ENCODE assay signal across 13 mouse cellular contexts in the genomic region with DNA sequence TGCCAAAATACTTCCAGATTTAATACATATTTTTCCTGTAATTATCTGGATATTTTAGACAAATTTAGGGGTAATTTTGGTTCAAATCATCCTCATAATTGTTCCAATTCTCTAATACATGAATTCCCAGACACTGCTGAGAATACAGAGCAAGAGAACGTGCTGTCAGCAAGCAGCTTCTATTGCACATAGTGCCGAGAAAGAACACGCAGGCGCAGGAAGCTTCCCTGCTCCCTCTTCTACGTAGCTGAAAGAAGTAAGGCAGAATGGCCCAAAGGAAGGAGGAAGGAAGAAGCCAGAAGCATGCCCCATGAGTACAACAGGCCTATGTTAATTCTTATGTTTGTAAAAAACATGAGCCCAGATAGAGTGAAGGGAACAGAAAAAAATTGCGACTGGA. TPM values are rescaled to one million over a fixed set of nuclear protein-coding genes. Genes with fewer than 3 reads are reported as not detected.
"Had no signal": no experiment of that assay in that cellular context is flagged by ENCODE, and none has a peak within 500 bp of the region (broad histone marks: within the 10 kb centered on the region; RNA-seq: fewer than 3 reads in every experiment).

No protein-coding gene starts in this region.

- H3K4me2 ChIP-seq: liver, embryonic 11.5 days; liver, embryonic 15.5 days; midbrain, embryonic 13.5 days had no signal

- H3K36me3 ChIP-seq: limb, embryonic 10.5 days; liver, embryonic 15.5 days; midbrain, embryonic 13.5 days had no signal

- ATAC-seq: lung, postnatal 0 days; midbrain, embryonic 13.5 days had no signal

- DNase-seq: kidney, adult 11 months; kidney, adult 9 months; kidney, postnatal 10 days; kidney, postnatal 4 days; lung, adult 2 months; lung, postnatal 36 days; thymus, postnatal 14 days had no signal

- H3K27ac ChIP-seq: limb, embryonic 10.5 days; liver, embryonic 15.5 days; midbrain, embryonic 13.5 days had no signal

- H3K9ac ChIP-seq: liver, embryonic 15.5 days; midbrain, embryonic 13.5 days had no signal

- H3K9me3 ChIP-seq: limb, embryonic 10.5 days; liver, embryonic 15.5 days; midbrain, embryonic 13.5 days had no signal

- H3K4me3 ChIP-seq: limb, embryonic 10.5 days; liver, embryonic 15.5 days; midbrain, embryonic 13.5 days had no signal

RNA-seq across cellular contexts. Expression of a gene that starts 4.9 kb away (rescaled TPM):
- total RNA-seq: megakaryocyte progenitor cell, adult 5-6 weeks had no signal
- polyA plus RNA-seq: limb, embryonic 10.5 days; liver, embryonic 11.5 days; liver, embryonic 15.5 days; lung, postnatal 0 days had no signal
